Mouse (Mus musculus): Measurements from ENCODE around the gene Crhr2.

Crhr2 gene

DNA sequence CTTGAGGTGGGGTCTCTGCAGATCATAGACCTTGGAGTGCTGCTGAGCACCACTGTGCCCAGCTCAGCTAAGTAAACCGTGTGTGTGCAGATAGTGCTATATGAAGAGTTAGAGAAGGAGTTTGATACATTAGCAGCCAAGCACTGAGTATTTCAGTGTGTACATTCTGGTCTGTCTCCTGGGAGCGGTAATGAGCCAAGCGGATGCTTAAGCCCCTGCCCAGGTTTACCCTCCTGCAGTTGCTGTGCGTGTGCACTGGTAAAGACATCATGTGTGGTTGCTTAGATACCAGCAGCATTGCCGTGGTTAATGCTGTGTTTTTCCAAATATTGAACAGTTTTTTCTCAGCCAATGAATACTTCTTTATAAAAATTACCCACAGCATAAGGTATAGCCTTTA, 88.3 kb downstream of the Crhr2 start:
- no peak for DNase-seq (ENCODE audit: low spot score)

DNA sequence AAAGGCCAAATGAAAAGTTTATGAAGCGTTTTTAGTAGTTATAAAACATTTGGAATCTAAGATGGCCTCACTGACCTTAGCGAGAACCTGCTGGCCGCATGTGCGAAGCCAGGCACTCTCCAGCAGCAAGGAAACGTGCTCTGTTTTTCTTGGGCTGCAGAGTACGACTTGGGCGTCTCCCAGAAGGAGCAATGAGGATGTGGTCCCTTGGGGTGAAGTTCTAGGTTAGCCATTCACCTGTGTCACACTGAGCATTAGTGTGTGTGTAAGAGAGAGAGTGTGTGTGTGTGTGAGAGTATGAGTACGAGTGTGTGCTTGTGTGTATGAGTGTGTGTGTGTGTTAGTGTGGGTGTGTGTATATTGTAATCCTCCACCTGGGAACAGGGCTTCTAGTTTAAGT, 89.6 kb downstream of the Crhr2 start:
- no peak for DNase-seq (ENCODE audit: low spot score)
